Mouse (Mus musculus) urinary bladder, adult 18-20 months (tissue): ENCODE results near the gene Rbm38.
A peak's percentile ranks its signal among the peaks of the same experiment; 100 is the strongest.

Source experiments
- DNase-seq, 2 experiments: peaks; one replicate each; pipeline ENCODE4 v3.0.0; 2022; ENCODE audit warnings: low spot score in 2 of 2, mixed read lengths in 2 of 2

Rbm38 gene

GRCm38 (mm10) chr2:173014741-173015287, 5.5 kb upstream of the Rbm38 start:
- no peak for DNase-seq

DNA sequence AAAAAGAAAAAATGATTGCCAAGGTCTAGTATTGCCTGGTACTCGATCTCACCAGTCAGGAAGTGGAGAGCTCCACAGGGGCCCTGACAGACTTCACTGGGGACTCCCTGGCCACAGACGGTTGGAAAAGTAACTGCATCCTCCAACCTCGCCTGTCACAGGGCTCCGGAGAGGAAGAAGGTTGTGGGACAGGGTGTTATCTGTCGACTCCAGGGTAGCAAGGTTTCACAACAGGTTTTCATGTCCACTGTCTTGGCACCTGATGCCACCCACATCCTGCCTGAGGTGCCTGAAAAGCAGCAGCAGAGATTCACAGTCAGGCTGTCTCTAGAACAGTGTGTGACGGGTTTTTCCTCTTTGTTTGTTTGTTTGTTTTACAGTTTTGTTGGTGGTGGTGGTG, 2.4 kb upstream of the Rbm38 start:
- no peak for DNase-seq

- DNase-seq = no peak
These were observed 1.7 kb upstream of the Rbm38 start for GRCm38 (mm10) chr2:173018618-173019017.

GRCm38 (mm10) chr2:173019322-173019721, 976 bp upstream of the Rbm38 start:
- no peak for DNase-seq

GRCm38 (mm10) chr2:173019790-173020189, 508 bp upstream of the Rbm38 start:
- peak; percentile 85 to 86 for DNase-seq

- peak; percentile 88 to 94 for DNase-seq
These were observed 1.3 kb downstream of the Rbm38 start for GRCm38 (mm10) chr2:173021633-173022055.

DNA sequence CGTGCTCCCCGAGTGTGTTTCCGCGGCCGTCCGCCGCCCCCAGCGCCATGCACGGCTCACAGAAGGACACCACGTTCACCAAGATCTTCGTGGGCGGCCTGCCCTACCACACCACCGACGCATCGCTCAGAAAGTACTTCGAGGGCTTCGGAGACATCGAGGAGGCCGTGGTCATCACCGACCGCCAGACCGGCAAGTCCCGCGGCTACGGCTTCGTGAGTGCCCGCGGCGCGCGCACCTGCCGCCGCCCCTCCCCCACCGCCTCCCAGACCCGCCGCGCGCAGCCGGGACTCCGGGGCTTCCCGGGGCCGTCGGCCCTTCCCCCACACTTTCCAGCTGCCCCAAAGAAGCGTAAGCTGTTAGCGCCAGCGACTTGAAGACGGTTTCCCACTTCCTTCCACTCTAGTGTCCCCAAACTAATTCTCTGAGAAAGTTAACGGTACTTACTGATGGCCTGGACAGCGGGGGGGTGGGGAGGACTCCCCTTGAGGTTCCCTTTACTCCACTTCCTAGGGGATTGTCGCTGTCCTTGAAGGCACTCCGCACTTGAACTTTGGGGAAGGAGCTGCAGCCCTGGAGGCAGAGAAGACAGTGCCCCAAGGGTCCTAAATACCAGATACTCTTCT, 1.9 kb downstream of the Rbm38 start:
- no peak for DNase-seq

GRCm38 (mm10) chr2:173022813-173023212, 2.5 kb downstream of the Rbm38 start:
- DNase-seq = no peak

- no peak for DNase-seq
These were observed 3.1 kb downstream of the Rbm38 start for GRCm38 (mm10) chr2:173023371-173023851.

DNA sequence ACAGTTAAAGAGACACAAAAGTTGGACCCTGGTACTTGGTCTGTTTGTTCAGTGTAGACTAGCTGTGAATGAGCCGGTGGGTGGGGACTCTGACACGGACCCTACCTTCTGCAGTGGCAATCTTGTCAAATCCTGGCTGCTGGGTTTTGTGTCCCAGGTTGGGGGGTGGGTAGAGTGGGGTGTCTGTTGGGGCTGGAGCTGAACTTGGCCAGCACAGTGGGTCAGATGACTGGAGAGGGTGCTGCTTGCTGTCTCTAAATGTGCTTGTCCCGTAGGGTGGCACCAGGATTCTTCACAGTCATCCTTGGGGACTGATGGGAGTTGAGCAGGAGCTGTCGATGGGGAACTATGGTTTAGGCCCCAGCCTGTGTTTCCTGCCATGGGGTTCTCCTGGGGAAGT, 3.7 kb downstream of the Rbm38 start:
- DNase-seq = no peak

DNA sequence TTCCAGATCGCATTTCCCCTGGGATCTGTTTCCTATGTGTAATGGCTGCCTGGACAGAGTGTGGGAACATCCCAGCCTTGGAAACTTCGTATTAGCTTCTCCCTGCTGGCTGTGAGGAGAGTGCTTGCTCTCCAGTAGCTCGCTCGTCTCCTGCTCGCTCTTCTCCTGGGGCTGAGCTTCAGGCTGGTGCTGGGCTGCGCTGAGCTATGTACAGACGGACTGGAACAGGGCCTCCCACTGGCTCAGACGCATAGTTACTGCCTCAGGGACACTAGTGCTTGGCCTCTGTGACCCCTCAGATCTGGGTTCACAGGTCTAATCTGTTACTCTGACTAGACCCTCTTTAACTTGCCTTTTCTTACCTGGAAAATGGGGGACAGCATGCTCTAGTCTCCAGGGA, 4.1 kb downstream of the Rbm38 start:
- no peak for DNase-seq

DNA sequence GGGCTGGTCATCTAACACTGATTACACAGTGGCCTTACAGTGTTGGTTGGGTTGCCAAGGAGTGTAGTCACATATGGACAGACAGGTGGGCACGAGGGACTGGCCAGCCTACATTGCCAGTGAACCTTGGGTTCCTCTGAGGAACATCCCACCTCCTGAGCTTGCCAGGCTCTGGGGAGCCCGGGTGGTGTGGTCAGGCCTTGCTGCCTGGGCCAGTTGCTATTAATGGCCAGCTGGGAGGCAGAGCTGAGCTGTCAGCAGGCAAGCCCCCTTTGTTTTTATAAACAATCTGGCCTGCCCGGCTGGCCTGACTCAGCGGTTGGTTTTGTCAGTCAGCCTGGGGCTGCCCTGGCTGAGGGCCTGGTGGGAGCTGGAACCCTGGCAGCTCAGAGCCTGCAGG, 4.6 kb downstream of the Rbm38 start:
- no peak for DNase-seq

DNA sequence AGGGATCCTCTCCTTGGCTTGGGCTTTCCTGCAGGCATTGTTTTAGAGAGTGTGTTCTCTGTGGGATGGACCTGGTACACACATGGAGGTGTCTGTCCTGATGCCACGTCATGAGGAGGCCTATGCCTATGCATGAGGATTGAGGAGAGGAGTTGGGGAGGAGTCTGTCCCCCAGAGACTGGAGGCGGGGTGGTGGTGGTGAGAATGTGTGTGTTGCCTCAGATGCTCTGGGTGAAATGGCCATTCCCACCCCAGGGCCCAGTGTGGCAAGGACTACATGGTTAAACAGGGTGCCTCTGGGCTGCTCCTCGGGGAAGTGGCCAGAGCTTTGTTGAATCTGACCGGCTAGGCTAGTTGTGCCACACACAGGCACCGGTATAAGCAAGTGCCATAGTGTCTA, 6.0 kb downstream of the Rbm38 start:
- DNase-seq = no peak

DNA sequence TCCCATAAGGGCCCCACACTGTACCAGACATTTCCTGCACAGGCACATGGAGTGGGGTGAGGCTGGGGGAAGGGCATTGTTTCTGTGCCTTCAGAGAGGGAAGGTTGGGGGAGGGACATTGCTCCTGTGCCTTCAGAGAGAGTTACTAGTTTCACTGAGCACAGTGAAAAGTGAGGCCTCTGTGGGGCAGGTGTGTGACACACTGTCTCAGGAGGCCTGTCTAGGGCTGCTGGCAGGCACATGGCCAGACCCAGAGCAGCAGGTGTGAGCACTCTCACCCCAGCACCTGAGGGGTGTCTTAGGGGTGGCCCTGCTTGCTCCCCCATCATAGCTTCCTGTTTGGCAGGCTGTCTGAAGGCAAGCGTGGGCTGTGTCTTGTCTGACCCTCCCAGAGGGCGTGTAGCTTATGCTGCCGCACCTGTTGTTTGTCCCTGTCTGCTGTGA, 6.4 kb downstream of the Rbm38 start:
- DNase-seq = no peak

GRCm38 (mm10) chr2:173027169-173027823, 7.0 kb downstream of the Rbm38 start:
- DNase-seq = no peak

GRCm38 (mm10) chr2:173027824-173028495, 7.7 kb downstream of the Rbm38 start:
- no peak for DNase-seq

GRCm38 (mm10) chr2:173028508-173029031, 8.3 kb downstream of the Rbm38 start:
- no peak for DNase-seq

- peak; percentile 41 to 44 for DNase-seq
These were observed 10.5 kb downstream of the Rbm38 start for GRCm38 (mm10) chr2:173030591-173031338.

- no peak for DNase-seq
These were observed 13.2 kb downstream of the Rbm38 start for GRCm38 (mm10) chr2:173033531-173033930.

DNA sequence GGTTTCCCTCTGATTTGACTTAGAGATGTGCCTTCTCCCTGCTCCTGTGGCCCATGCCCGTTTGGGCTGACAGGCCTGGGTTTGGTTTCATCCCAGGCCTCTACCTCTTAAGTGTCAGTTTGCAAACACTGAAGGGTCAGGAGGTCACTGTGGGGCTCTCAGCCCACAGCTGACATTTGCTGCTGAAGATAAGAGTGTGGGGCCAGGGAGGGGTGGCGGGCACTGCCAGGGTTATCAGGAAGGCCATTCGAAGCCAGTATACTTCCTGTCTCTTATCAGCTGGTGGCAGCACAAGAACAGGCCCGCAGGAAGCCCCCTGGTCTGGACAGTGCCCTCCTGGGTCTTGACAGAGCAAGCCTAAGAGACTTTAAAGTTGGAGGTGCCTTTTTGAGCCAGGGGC, 14.7 kb downstream of the Rbm38 start:
- DNase-seq = no peak

DNA sequence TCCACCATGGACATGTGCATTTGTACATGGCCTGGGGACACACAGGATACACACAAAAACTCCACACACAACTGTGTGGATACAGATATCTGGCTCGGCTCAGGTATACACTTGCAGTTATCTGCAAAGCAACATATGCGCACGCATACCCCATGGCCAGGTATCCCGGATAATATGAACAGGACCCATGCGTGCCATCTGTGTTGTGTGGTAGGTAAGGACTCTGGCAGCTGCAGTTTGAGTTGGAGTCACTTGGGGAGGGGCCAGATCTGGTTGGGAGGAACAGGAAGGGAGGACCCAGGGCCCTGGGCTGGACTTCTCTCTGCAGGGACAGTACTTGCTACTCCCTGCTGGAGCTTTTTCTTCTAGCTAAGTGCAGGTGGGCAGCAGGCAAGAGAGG, 15.4 kb downstream of the Rbm38 start:
- DNase-seq = no peak

GRCm38 (mm10) chr2:173036055-173036454, 15.8 kb downstream of the Rbm38 start:
- DNase-seq = no peak
